Mouse (Mus musculus) forebrain, postnatal 0 days (tissue): ENCODE data around the gene Ttyh1. TPM values are rescaled to one million over a fixed set of nuclear protein-coding genes. Genes with fewer than 3 reads are reported as not detected.
A peak's percentile ranks its signal among the peaks of the same experiment; 100 is the strongest.

Experiments used
- ATAC-seq: fragments of 200-750 bp; cut with Nextera tagmentation; 2 replicates; pipeline ENCODE4 v1.8.0; 2017; ENCODE audit warnings: mild to moderate bottlenecking, moderate library complexity
- DNase-seq: peaks from one replicate; pipeline ENCODE4 v3.0.0-alpha.2; 2015
- H3K27ac ChIP-seq: fragments of 300-500 bp; sonication (generic); 2 replicates; pipeline ENCODE4 v1.5.1; 2014; ENCODE audit warnings: low read depth, mild to moderate bottlenecking, antibody characterized with exemption, low read length, moderate library complexity, mixed read lengths
- H3K27me3 ChIP-seq: fragments of 300-500 bp; sonication (generic); 2 replicates; pipeline ENCODE4 v1.6.1; 2014; ENCODE audit warnings: mild to moderate bottlenecking, low read length, mixed read lengths; ENCODE audit not compliant: insufficient read depth
- H3K36me3 ChIP-seq: fragments of 300-500 bp; sonication (generic); 2 replicates; pipeline ENCODE4 v1.6.1; 2014; ENCODE audit warnings: mild to moderate bottlenecking, moderate library complexity; ENCODE audit not compliant: insufficient read depth
- H3K4me1 ChIP-seq: fragments of 300-500 bp; sonication (generic); 2 replicates; pipeline ENCODE4 v1.6.1; 2014; ENCODE audit warnings: antibody characterized with exemption; ENCODE audit not compliant: insufficient read depth
- H3K4me2 ChIP-seq: fragments of 300-500 bp; sonication (generic); 2 replicates; pipeline ENCODE4 v1.6.1; 2014; ENCODE audit warnings: low read depth, mild to moderate bottlenecking, moderate library complexity
- H3K4me3 ChIP-seq: fragments of 300-500 bp; sonication (generic); 2 replicates; pipeline ENCODE4 v1.5.1; 2014; ENCODE audit warnings: low read depth, low read length, mixed read lengths
- H3K9ac ChIP-seq: fragments of 300-500 bp; sonication (generic); 2 replicates; pipeline ENCODE4 v1.6.1; 2014; ENCODE audit warnings: mild to moderate bottlenecking
- H3K9me3 ChIP-seq: fragments of 300-500 bp; sonication (generic); 2 replicates; pipeline ENCODE4 v1.6.1; 2016; ENCODE audit warnings: low read length
- CTCF ChIP-seq: sonication (generic); IDR thresholded peaks from 2 replicates; pipeline ENCODE4 v1.5.1; 2016; ENCODE audit warnings: antibody characterized with exemption, control low read depth, low read depth
- WGBS: fragments of 180-500 bp; shearing (Covaris S2); extraction: QIAGEN DNeasy Blood & Tissue Kit; methylation state at CpG from one replicate; pipeline ENCODE4 v1.1.7; 2014; 5-methylcytosine and 5-hydroxymethylcytosine counted together
- polyA plus RNA-seq: library from polyadenylated mRNA; unstranded; fragments of >200 nt; fragmentation: Nextera tagmentation; extraction: Ambion mirVana; gene quantifications from 2 replicates; pipeline ENCODE4 v1.2.1, GENCODE M21; 2015
- total RNA-seq: library from RNA; depleted of rRNA; stranded (reverse); fragments of >200 nt; gene quantifications from 2 replicates; pipeline ENCODE4 v1.2.3, GENCODE M21; 2014

Gene Ttyh1
- total and polyA plus RNA-seq, 2 experiments from 2014 or later: 160 to 204 TPM

- Histone ChIP-seq H3K4me1 (peaks cover 9% of the 10 kb centered on the region; the same call in 1 of the 2 replicates), H3K36me3 (peaks cover 41% of the 10 kb centered on the region), H3K9me3 (no peaks in the 10 kb centered on the region), H3K4me3 (no peak overlapping the region), H3K27me3 (no peaks in the 10 kb centered on the region), H3K27ac (no peak overlapping the region), H3K9ac (no peak overlapping the region), H3K4me2 (no peak overlapping the region)
- 74% methylated on average over 5 of the region's 5 CpGs for WGBS
- DNase-seq: no peak
- TF ChIP-seq CTCF: no peak
- ATAC-seq: no peak
These were observed 15.7 kb downstream of the Ttyh1 start for GRCm38 (mm10) chr7:4134911-4135310.

DNA sequence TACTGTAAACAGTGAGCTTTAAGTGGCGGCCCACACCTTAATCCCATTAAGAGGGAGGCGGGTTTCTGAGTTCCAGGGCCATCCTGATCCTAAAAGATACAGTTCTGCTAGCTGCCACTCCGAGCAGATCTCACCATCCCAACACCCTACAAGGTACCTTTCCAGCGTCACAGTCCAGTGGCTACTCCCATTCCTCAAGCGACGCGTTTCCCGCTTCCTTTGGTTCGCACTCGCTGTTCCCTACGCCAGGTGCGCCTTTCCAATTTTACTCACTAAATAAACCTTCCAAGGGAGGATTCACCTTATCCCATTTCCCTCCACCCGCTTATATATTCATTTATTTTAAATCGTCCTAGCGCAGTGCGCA is 17.2 kb downstream of the Ttyh1 start:
- H3K36me3 ChIP-seq: peaks cover 55% of the 10 kb centered on the region
- no peaks in the 10 kb centered on the region for H3K9me3 ChIP-seq
- peak overlapping the region; percentile 92 for H3K9ac ChIP-seq
- no peaks in the 10 kb centered on the region for H3K27me3 ChIP-seq
- peak; percentile 5 for ATAC-seq
- H3K27ac ChIP-seq: peak overlapping the region; percentile 54
- peak overlapping the region; percentile 75 for H3K4me2 ChIP-seq
- DNase-seq: no peak
- peaks cover 9% of the 10 kb centered on the region; the same call in 1 of the 2 replicates for H3K4me1 ChIP-seq
- no peak for TF ChIP-seq CTCF
- peak overlapping the region; percentile 82 for H3K4me3 ChIP-seq
- WGBS: under 1% methylated on average over 16 of the region's 16 CpGs

GRCm38 (mm10) chr7:4136771-4137531 is 17.7 kb downstream of the Ttyh1 start, which contains the start of gene Leng8:
TSS of gene Leng8 (plus strand) at chr7:4137039.
- ATAC-seq (peak; percentile 98), DNase-seq (peak; percentile 100)
- Histone ChIP-seq H3K4me2 (peak within 1 kb of the TSS; percentile 75), H3K9ac (peak within 1 kb of the TSS; percentile 92), H3K36me3 (peaks cover 56% of the 10 kb centered on the region), H3K4me3 (peak within 1 kb of the TSS; percentile 82), H3K9me3 (no peaks in the 10 kb centered on the region), H3K4me1 (peaks cover 9% of the 10 kb centered on the region; the same call in 1 of the 2 replicates), H3K27me3 (no peaks in the 10 kb centered on the region), H3K27ac (peak within 1 kb of the TSS; percentile 98)
- 3% methylated on average over 77 of the region's 78 CpGs for WGBS
- no peak; the same call in 1 of the 2 replicates for TF ChIP-seq CTCF

DNA sequence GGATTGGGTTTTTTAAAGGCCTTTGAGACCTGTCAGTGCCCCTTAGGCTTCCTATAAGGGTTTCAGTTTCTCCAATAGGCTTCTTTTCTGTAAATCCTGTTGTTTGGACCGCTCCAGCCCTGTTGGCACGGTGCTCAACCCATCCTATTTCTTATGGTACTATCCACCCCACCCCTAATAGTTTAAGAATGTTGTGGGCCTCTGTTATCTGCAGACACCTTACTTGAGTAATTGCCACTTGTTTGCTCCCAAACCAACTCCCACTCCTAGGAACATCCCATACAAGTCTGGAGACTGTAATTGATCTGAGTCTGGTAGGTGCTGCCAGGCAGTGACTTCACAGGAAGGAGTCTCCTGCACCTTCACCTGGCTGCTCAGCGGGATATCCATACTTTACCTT is 18.5 kb downstream of the Ttyh1 start:
- 51% methylated on average over 3 of the region's 3 CpGs for WGBS
- no peaks in the 10 kb centered on the region for H3K27me3 ChIP-seq
- no peak for DNase-seq

DNA sequence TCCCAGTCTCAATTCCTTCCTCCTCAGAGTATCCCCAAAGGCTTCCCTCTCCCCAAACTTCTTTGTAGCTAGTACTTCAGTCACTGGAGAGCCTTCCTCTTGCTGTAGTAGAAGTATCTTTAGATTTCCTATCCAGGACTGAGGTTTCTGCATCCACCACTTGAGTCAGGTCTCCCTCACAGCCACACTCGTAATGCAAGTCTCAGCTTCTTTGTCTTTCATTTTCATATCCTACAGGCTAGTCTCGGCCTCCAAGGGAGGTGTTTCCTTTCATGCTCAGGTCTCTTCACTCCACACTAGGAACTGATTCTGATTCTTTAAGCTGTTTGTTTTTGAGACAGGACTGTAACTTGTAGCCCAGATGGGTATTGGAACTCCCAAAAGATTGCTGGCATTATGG is 19.0 kb downstream of the Ttyh1 start:
- H3K9me3 ChIP-seq: no peaks in the 10 kb centered on the region
- no peak for TF ChIP-seq CTCF
- peaks cover 57% of the 10 kb centered on the region for H3K36me3 ChIP-seq
- peak overlapping the region; percentile 75 for H3K4me2 ChIP-seq
- DNase-seq (no peak), ATAC-seq (no peak)
- WGBS: 70% methylated on average over 2 of the region's 2 CpGs
- H3K4me1 ChIP-seq: peaks cover 9% of the 10 kb centered on the region; the same call in 1 of the 2 replicates
- peak overlapping the region; percentile 82; the same call in 1 of the 2 replicates for H3K4me3 ChIP-seq
- H3K27me3 ChIP-seq: no peaks in the 10 kb centered on the region
- H3K9ac ChIP-seq: peak overlapping the region; percentile 92
- H3K27ac ChIP-seq: no peak overlapping the region

More for the DNA sequence above, 18.5 kb downstream of the Ttyh1 start:
- TF ChIP-seq CTCF: no peak
- Histone ChIP-seq H3K4me2 (peak overlapping the region; percentile 75), H3K4me3 (peak overlapping the region; percentile 82), H3K36me3 (peaks cover 56% of the 10 kb centered on the region), H3K4me1 (peaks cover 9% of the 10 kb centered on the region; the same call in 1 of the 2 replicates), H3K27ac (peak overlapping the region; percentile 98), H3K9ac (peak overlapping the region; percentile 92), H3K9me3 (no peaks in the 10 kb centered on the region)
- no peak for ATAC-seq

- H3K4me2 ChIP-seq: no peak overlapping the region
- peaks cover 59% of the 10 kb centered on the region for H3K36me3 ChIP-seq
- H3K9me3 ChIP-seq: no peaks in the 10 kb centered on the region
- DNase-seq (no peak), ATAC-seq (no peak)
- no peak overlapping the region for H3K9ac ChIP-seq
- H3K27ac ChIP-seq: no peak overlapping the region
- WGBS: 92% methylated on average over 7 of the region's 7 CpGs
- H3K27me3 ChIP-seq: no peaks in the 10 kb centered on the region
- no peak for TF ChIP-seq CTCF
- peaks cover 9% of the 10 kb centered on the region; the same call in 1 of the 2 replicates for H3K4me1 ChIP-seq
- no peak overlapping the region for H3K4me3 ChIP-seq
These were observed 19.5 kb downstream of the Ttyh1 start for GRCm38 (mm10) chr7:4138671-4139070.

DNA sequence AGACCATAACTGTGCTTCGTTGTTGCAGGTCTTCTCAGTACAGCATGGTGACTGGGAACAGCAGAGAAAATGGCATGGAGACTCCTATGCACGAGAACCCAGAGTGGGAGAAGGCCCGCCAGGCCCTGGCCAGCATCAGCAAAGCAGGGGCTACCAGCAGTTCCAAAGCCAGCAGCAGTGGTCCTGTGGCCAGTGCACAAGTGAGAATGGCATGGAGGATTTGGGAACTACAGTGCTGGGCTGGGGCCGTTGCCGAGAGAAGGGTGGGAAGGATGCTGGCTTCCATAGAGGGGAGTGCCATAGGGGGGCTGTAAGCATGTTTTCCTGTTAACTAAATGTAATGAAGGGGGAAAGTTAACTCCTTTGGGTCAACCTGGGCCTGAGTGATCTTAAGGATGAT is 20.2 kb downstream of the Ttyh1 start:
- Histone ChIP-seq H3K36me3 (peaks cover 60% of the 10 kb centered on the region), H3K9ac (no peak overlapping the region)
- WGBS: 91% methylated on average over 5 of the region's 5 CpGs

More for the DNA sequence above, 20.2 kb downstream of the Ttyh1 start:
- no peak for TF ChIP-seq CTCF
- Histone ChIP-seq H3K27ac (no peak overlapping the region), H3K9me3 (no peaks in the 10 kb centered on the region), H3K4me1 (peaks cover 9% of the 10 kb centered on the region; the same call in 1 of the 2 replicates), H3K4me3 (no peak overlapping the region), H3K27me3 (no peaks in the 10 kb centered on the region), H3K4me2 (no peak overlapping the region)
- DNase-seq (no peak), ATAC-seq (no peak)
